Mouse (Mus musculus) CH12.LX (cell line): Measurements from ENCODE around the gene Gm14226.
A peak's percentile ranks its signal among the peaks of the same experiment; 100 is the strongest.

Source experiments
- BHLHE40 ChIP-seq: IDR thresholded peaks from 2 replicates; pipeline ENCODE4 v1.6.1; 2011; ENCODE audit warnings: mild to moderate bottlenecking, low read depth, low read length, improper control_type of control experiment
- CHD1 ChIP-seq: IDR thresholded peaks from 2 replicates; pipeline ENCODE4 v1.6.1; 2012; ENCODE audit warnings: low read depth, low read length, improper control_type of control experiment, inconsistent platforms
- CTCF ChIP-seq, 2 experiments: IDR thresholded peaks in 1 of 2; conservative IDR thresholded peaks in 1 of 2; 2 replicates each; pipeline ENCODE4 v1.5.1; 2011 to 2012; ENCODE audit warnings: low read depth in 2 of 2, low read length in 2 of 2, improper control_type of control experiment in 1 of 2, inconsistent platforms in 1 of 2, mild to moderate bottlenecking in 1 of 2, moderate library complexity in 1 of 2
- E2F4 ChIP-seq: IDR thresholded peaks from 2 replicates; pipeline ENCODE4 v1.6.1; 2011; ENCODE audit warnings: low read depth, low read length, improper control_type of control experiment; ENCODE audit not compliant: insufficient replicate concordance
- KAT2A ChIP-seq: IDR thresholded peaks from 2 replicates; pipeline ENCODE4 v1.6.1; 2012; ENCODE audit warnings: low read length, improper control_type of control experiment, inconsistent platforms; ENCODE audit not compliant: insufficient replicate concordance
- MEF2A ChIP-seq: IDR thresholded peaks from 2 replicates; pipeline ENCODE4 v1.6.1; 2014; ENCODE audit warnings: low read depth, mild to moderate bottlenecking, inconsistent platforms, low read length, improper control_type of control experiment, borderline replicate concordance
- POLR2A ChIP-seq: IDR thresholded peaks from 2 replicates; pipeline ENCODE4 v1.6.1; 2011; ENCODE audit warnings: low read depth, mild to moderate bottlenecking, improper control_type of control experiment, low read length
- RAD21 ChIP-seq: IDR thresholded peaks from 2 replicates; pipeline ENCODE4 v1.6.1; 2011; ENCODE audit warnings: low read depth, mild to moderate bottlenecking, low read length, improper control_type of control experiment, moderate library complexity
- SIN3A ChIP-seq: IDR thresholded peaks from 2 replicates; pipeline ENCODE4 v1.6.1; 2012; ENCODE audit warnings: low read length, improper control_type of control experiment, inconsistent platforms
- TCF12 ChIP-seq: IDR thresholded peaks from 2 replicates; pipeline ENCODE4 v1.6.1; 2014; ENCODE audit warnings: low read depth, mild to moderate bottlenecking, inconsistent platforms, low read length, improper control_type of control experiment
- UBTF ChIP-seq: IDR thresholded peaks from 2 replicates; pipeline ENCODE4 v1.6.1; 2012; ENCODE audit warnings: low read depth, mild to moderate bottlenecking, inconsistent platforms, low read length, improper control_type of control experiment, moderate library complexity
- USF1 ChIP-seq: IDR thresholded peaks from 2 replicates; pipeline ENCODE4 v1.6.1; 2014; ENCODE audit warnings: low read depth, mild to moderate bottlenecking, inconsistent platforms, low read length, improper control_type of control experiment
- ZKSCAN1 ChIP-seq: IDR thresholded peaks from 2 replicates; pipeline ENCODE4 v1.6.1; 2012; ENCODE audit warnings: low read depth, inconsistent platforms, low read length, improper control_type of control experiment, borderline replicate concordance
- ZNF384 ChIP-seq: IDR thresholded peaks from 2 replicates; pipeline ENCODE4 v1.6.1; 2012; ENCODE audit warnings: low read depth, low read length, improper control_type of control experiment, inconsistent platforms

GRCm38 (mm10) chr2:154986609-154987008 lies 31.5 kb upstream of the Gm14226 start:
- TF ChIP-seq TCF12 (no peak), ZNF384 (no peak), CTCF (conservative IDR thresholded peaks at IDR 0.05 in 1 of 2, IDR thresholded peaks at IDR 0.05 in 1 of 2; ENCODE audit: low read depth in 2 of 2, low read length in 2 of 2) (peak in 1 of 2 experiments; percentile 57; a peak in 2 of 4 replicates), POLR2A (no peak), UBTF (no peak), BHLHE40 (no peak), RAD21 (peak; percentile 12), SIN3A (no peak), E2F4 (no peak), USF1 (no peak), MEF2A (no peak), CHD1 (no peak), KAT2A (no peak), ZKSCAN1 (no peak)
